Mouse (Mus musculus): ENCODE measurements around the gene Ntrk3. TPM values are rescaled to one million over a fixed set of nuclear protein-coding genes. Genes with fewer than 3 reads are reported as not detected.

Gene Ntrk3
- polyA plus RNA-seq, 1 experiment from 2014 or later, result 3.5 TPM

GRCm38 (mm10) chr7:78507032-78507611 lies 230.7 kb downstream of the Ntrk3 start:
- WGBS, result 81% methylated on average over 2 of the region's 2 CpGs
- no peaks in the 10 kb centered on the region for H3K4me1 ChIP-seq (ENCODE audit: control insufficient read depth, insufficient read depth, low read length)
- H3K27ac ChIP-seq (ENCODE audit: low read length), result no peak overlapping the region
- ATAC-seq (ENCODE audit: insufficient read depth, low FRiP score), result no peak
- no peak overlapping the region for H3K9ac ChIP-seq (ENCODE audit: low read length)
- no peak overlapping the region for H3K4me2 ChIP-seq (ENCODE audit: low read depth, low read length)
- H3K4me3 ChIP-seq (replicated peaks; ENCODE audit: low read length), result no peak overlapping the region
- no peaks in the 10 kb centered on the region for H3K27me3 ChIP-seq (ENCODE audit: control insufficient read depth, insufficient read depth, low read length)
- H3K36me3 ChIP-seq (ENCODE audit: control insufficient read depth, insufficient read depth, low read length), result no peaks in the 10 kb centered on the region
- no peaks in the 10 kb centered on the region for H3K9me3 ChIP-seq (replicated peaks; ENCODE audit: control insufficient read depth, low read length)

GRCm38 (mm10) chr7:78500863-78501262 lies 236.9 kb downstream of the Ntrk3 start:
- Histone ChIP-seq H3K27me3 (ENCODE audit: control insufficient read depth, insufficient read depth, low read length) (no peaks in the 10 kb centered on the region), H3K4me1 (ENCODE audit: control insufficient read depth, insufficient read depth, low read length) (no peaks in the 10 kb centered on the region), H3K36me3 (ENCODE audit: control insufficient read depth, insufficient read depth, low read length) (no peaks in the 10 kb centered on the region), H3K4me2 (ENCODE audit: low read depth, low read length) (no peak overlapping the region), H3K27ac (ENCODE audit: low read length) (no peak overlapping the region), H3K4me3 (replicated peaks; ENCODE audit: low read length) (no peak overlapping the region), H3K9me3 (replicated peaks; ENCODE audit: control insufficient read depth, low read length) (no peaks in the 10 kb centered on the region), H3K9ac (ENCODE audit: low read length) (no peak overlapping the region)
- WGBS, result 81% methylated on average over 5 of the region's 5 CpGs
- no peak for ATAC-seq (ENCODE audit: insufficient read depth, low FRiP score)

- no peak for ATAC-seq (ENCODE audit: insufficient read depth, low FRiP score)
- H3K9me3 ChIP-seq (replicated peaks; ENCODE audit: control insufficient read depth, low read length), result no peaks in the 10 kb centered on the region
- no peaks in the 10 kb centered on the region for H3K4me1 ChIP-seq (ENCODE audit: control insufficient read depth, insufficient read depth, low read length)
- H3K4me2 ChIP-seq (ENCODE audit: low read depth, low read length), result no peak overlapping the region
- no peak overlapping the region for H3K9ac ChIP-seq (ENCODE audit: low read length)
- no peaks in the 10 kb centered on the region for H3K36me3 ChIP-seq (ENCODE audit: control insufficient read depth, insufficient read depth, low read length)
- WGBS, result 52% methylated on average over 1 of the region's 1 CpGs
- H3K27me3 ChIP-seq (ENCODE audit: control insufficient read depth, insufficient read depth, low read length), result no peaks in the 10 kb centered on the region
- no peak overlapping the region for H3K4me3 ChIP-seq (replicated peaks; ENCODE audit: low read length)
- H3K27ac ChIP-seq (ENCODE audit: low read length), result no peak overlapping the region
These were observed 237.8 kb downstream of the Ntrk3 start for GRCm38 (mm10) chr7:78499970-78500369.

GRCm38 (mm10) chr7:78498356-78498755 lies 239.5 kb downstream of the Ntrk3 start:
- 78% methylated on average over 4 of the region's 4 CpGs for WGBS

GRCm38 (mm10) chr7:78497819-78498218 lies 240.0 kb downstream of the Ntrk3 start:
- no peak overlapping the region for H3K9ac ChIP-seq (ENCODE audit: low read length)
- no peak overlapping the region for H3K4me3 ChIP-seq (replicated peaks; ENCODE audit: low read length)
- no peak for ATAC-seq (ENCODE audit: insufficient read depth, low FRiP score)
- no peak overlapping the region for H3K4me2 ChIP-seq (ENCODE audit: low read depth, low read length)
- H3K27me3 ChIP-seq (ENCODE audit: control insufficient read depth, insufficient read depth, low read length), result no peaks in the 10 kb centered on the region
- H3K27ac ChIP-seq (ENCODE audit: low read length), result no peak overlapping the region
- H3K4me1 ChIP-seq (ENCODE audit: control insufficient read depth, insufficient read depth, low read length), result no peaks in the 10 kb centered on the region
- H3K36me3 ChIP-seq (ENCODE audit: control insufficient read depth, insufficient read depth, low read length), result no peaks in the 10 kb centered on the region
- H3K9me3 ChIP-seq (replicated peaks; ENCODE audit: control insufficient read depth, low read length), result no peaks in the 10 kb centered on the region
- WGBS, result 39% methylated on average over 7 of the region's 7 CpGs

More at GRCm38 (mm10) chr7:78498356-78498755, 239.5 kb downstream of the Ntrk3 start:
- Histone ChIP-seq H3K36me3 (ENCODE audit: control insufficient read depth, insufficient read depth, low read length) (no peaks in the 10 kb centered on the region), H3K27ac (ENCODE audit: low read length) (no peak overlapping the region), H3K4me3 (replicated peaks; ENCODE audit: low read length) (no peak overlapping the region), H3K9me3 (replicated peaks; ENCODE audit: control insufficient read depth, low read length) (no peaks in the 10 kb centered on the region), H3K4me2 (ENCODE audit: low read depth, low read length) (no peak overlapping the region), H3K9ac (ENCODE audit: low read length) (no peak overlapping the region), H3K27me3 (ENCODE audit: control insufficient read depth, insufficient read depth, low read length) (no peaks in the 10 kb centered on the region), H3K4me1 (ENCODE audit: control insufficient read depth, insufficient read depth, low read length) (no peaks in the 10 kb centered on the region)
- ATAC-seq (ENCODE audit: insufficient read depth, low FRiP score), result no peak

- no peak overlapping the region for H3K27ac ChIP-seq (ENCODE audit: low read length)
- H3K27me3 ChIP-seq (ENCODE audit: control insufficient read depth, insufficient read depth, low read length), result no peaks in the 10 kb centered on the region
- H3K9me3 ChIP-seq (replicated peaks; ENCODE audit: control insufficient read depth, low read length), result no peaks in the 10 kb centered on the region
- no peak overlapping the region for H3K9ac ChIP-seq (ENCODE audit: low read length)
- no peaks in the 10 kb centered on the region for H3K4me1 ChIP-seq (ENCODE audit: control insufficient read depth, insufficient read depth, low read length)
- no peaks in the 10 kb centered on the region for H3K36me3 ChIP-seq (ENCODE audit: control insufficient read depth, insufficient read depth, low read length)
- no peak overlapping the region for H3K4me3 ChIP-seq (replicated peaks; ENCODE audit: low read length)
- H3K4me2 ChIP-seq (ENCODE audit: low read depth, low read length), result no peak overlapping the region
- no peak for ATAC-seq (ENCODE audit: insufficient read depth, low FRiP score)
- 92% methylated on average over 7 of the region's 7 CpGs for WGBS
These were observed 244.2 kb downstream of the Ntrk3 start for GRCm38 (mm10) chr7:78493591-78493990.

GRCm38 (mm10) chr7:78491176-78491575 lies 246.6 kb downstream of the Ntrk3 start:
- Histone ChIP-seq H3K4me1 (ENCODE audit: control insufficient read depth, insufficient read depth, low read length) (no peaks in the 10 kb centered on the region), H3K36me3 (ENCODE audit: control insufficient read depth, insufficient read depth, low read length) (no peaks in the 10 kb centered on the region), H3K9ac (ENCODE audit: low read length) (no peak overlapping the region), H3K4me3 (replicated peaks; ENCODE audit: low read length) (no peak overlapping the region), H3K27me3 (ENCODE audit: control insufficient read depth, insufficient read depth, low read length) (no peaks in the 10 kb centered on the region), H3K9me3 (replicated peaks; ENCODE audit: control insufficient read depth, low read length) (no peaks in the 10 kb centered on the region), H3K4me2 (ENCODE audit: low read depth, low read length) (no peak overlapping the region), H3K27ac (ENCODE audit: low read length) (no peak overlapping the region)
- ATAC-seq (ENCODE audit: insufficient read depth, low FRiP score), result no peak
- WGBS, result 38% methylated on average over 7 of the region's 7 CpGs

GRCm38 (mm10) chr7:78484290-78484689 lies 253.5 kb downstream of the Ntrk3 start:
- no peaks in the 10 kb centered on the region for H3K36me3 ChIP-seq (ENCODE audit: control insufficient read depth, insufficient read depth, low read length)
- ATAC-seq (ENCODE audit: insufficient read depth, low FRiP score), result no peak
- no peaks in the 10 kb centered on the region for H3K27me3 ChIP-seq (ENCODE audit: control insufficient read depth, insufficient read depth, low read length)
- WGBS, result 75% methylated on average over 2 of the region's 2 CpGs
- no peak overlapping the region for H3K9ac ChIP-seq (ENCODE audit: low read length)
- no peaks in the 10 kb centered on the region for H3K4me1 ChIP-seq (ENCODE audit: control insufficient read depth, insufficient read depth, low read length)
- no peak overlapping the region for H3K4me2 ChIP-seq (ENCODE audit: low read depth, low read length)
- no peaks in the 10 kb centered on the region for H3K9me3 ChIP-seq (replicated peaks; ENCODE audit: control insufficient read depth, low read length)
- no peak overlapping the region for H3K27ac ChIP-seq (ENCODE audit: low read length)
- no peak overlapping the region for H3K4me3 ChIP-seq (replicated peaks; ENCODE audit: low read length)

- Histone ChIP-seq H3K4me3 (replicated peaks; ENCODE audit: low read length) (no peak overlapping the region), H3K27me3 (ENCODE audit: control insufficient read depth, insufficient read depth, low read length) (no peaks in the 10 kb centered on the region), H3K4me1 (ENCODE audit: control insufficient read depth, insufficient read depth, low read length) (no peaks in the 10 kb centered on the region), H3K9ac (ENCODE audit: low read length) (no peak overlapping the region), H3K4me2 (ENCODE audit: low read depth, low read length) (no peak overlapping the region), H3K27ac (ENCODE audit: low read length) (no peak overlapping the region), H3K36me3 (ENCODE audit: control insufficient read depth, insufficient read depth, low read length) (no peaks in the 10 kb centered on the region), H3K9me3 (replicated peaks; ENCODE audit: control insufficient read depth, low read length) (no peaks in the 10 kb centered on the region)
- no peak for ATAC-seq (ENCODE audit: insufficient read depth, low FRiP score)
- WGBS, result 82% methylated on average over 3 of the region's 3 CpGs
These were observed 254.1 kb downstream of the Ntrk3 start for GRCm38 (mm10) chr7:78483729-78484128.

Measured in stomach, embryonic 16.5 days (tissue).